Mouse (Mus musculus): ENCODE data around the gene Pip4p1. TPM values are rescaled to one million over a fixed set of nuclear protein-coding genes. Genes with fewer than 3 reads are reported as not detected.
"Not testable (repeated sequence)": the region's sequence is repeated elsewhere in the genome, so short reads cannot be mapped to it uniquely, and the experiment has no call there.

Pip4p1 gene
- polyA plus RNA-seq, 1 experiment, result 48.1 TPM

DNA sequence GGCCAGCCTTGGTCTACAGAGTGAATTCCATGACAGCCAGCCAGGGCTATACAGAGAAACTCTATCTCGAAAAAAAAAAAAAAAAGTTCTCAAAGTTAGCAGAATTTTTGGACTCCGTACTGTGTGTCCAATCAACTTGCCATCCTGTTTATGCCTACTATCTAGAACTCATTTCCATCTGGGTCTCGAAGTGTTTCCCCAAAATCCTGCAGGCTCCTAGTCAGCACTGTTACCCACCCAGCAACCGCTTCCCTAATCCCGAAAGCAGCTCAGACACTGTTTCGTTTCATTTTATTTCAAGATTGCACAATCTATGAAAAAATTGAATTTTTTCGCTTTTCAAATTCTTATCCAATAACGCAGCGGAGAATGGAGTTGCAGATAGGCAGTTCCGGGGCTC is 24.8 kb upstream of the Pip4p1 start:
- TF ChIP-seq POLR2A (IDR thresholded peaks at IDR 0.05; ENCODE audit: control insufficient read depth, low read depth, low read length), result no peak
- TF ChIP-seq CTCF (IDR thresholded peaks at IDR 0.05; ENCODE audit: control insufficient read depth, insufficient read depth, insufficient replicate concordance, low read depth, low read length), result no peak
- H3K27me3 ChIP-seq (ENCODE audit: control insufficient read depth, insufficient read depth, low read length), result no peaks in the 10 kb centered on the region
- H3K4me1 ChIP-seq (ENCODE audit: control insufficient read depth, insufficient read depth, low read length), result no peaks in the 10 kb centered on the region; the same call in 1 of the 2 replicates
- H3K4me3 ChIP-seq (ENCODE audit: control insufficient read depth, low read depth, low read length), result peak overlapping the region; percentile 68
- no peaks in the 10 kb centered on the region for H3K36me3 ChIP-seq (ENCODE audit: control insufficient read depth, insufficient read depth, low read length)
- no peak overlapping the region for H3K27ac ChIP-seq (ENCODE audit: control insufficient read depth, insufficient read depth, low read depth, low read length)

DNA sequence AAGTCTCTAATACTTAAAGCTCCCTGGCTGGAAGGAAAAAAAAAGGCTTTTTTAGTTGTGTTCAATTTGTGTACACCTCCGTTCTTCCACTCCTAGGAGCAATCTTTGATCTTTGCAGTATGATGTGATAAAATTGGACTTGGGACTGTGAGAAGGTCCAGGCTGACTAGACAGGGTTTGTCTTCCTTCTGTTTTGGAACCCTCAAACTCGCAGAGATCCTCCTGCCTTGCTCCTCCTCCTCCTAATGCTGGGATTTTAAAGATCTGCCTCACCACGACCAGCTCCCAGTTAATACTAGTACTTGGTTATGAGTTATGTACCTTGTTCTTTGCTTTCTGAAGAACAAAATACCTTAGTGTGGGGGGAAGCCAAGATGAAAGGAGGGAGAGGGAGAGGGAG is 14.9 kb upstream of the Pip4p1 start:
- not testable (repeated sequence) for H3K27me3 ChIP-seq (ENCODE audit: control insufficient read depth, insufficient read depth, low read length); H3K27ac ChIP-seq (ENCODE audit: control insufficient read depth, insufficient read depth, low read depth, low read length); H3K4me1 ChIP-seq (ENCODE audit: control insufficient read depth, insufficient read depth, low read length); H3K4me3 ChIP-seq (ENCODE audit: control insufficient read depth, low read depth, low read length); H3K36me3 ChIP-seq (ENCODE audit: control insufficient read depth, insufficient read depth, low read length)

DNA sequence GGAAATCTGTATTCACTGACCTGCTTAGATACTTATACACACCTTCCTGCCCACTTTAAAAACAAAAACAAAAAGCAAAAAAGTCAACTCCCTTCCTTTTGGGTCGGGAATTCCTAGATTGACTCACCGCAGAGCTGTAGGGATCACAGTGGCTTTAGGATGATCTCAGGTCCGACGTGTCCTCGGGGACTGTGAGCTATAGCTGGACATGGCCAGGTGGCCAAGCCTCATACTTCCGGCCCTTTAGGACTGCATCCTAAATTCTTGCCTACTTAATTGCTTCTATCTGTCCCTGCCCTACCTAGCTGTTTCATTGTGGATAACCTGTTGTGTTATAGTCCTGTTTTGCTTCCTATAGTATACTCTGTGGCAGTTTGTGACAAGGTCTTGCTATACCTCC is 14.4 kb upstream of the Pip4p1 start:
- not testable (repeated sequence) for H3K36me3 ChIP-seq (ENCODE audit: control insufficient read depth, insufficient read depth, low read length); H3K4me1 ChIP-seq (ENCODE audit: control insufficient read depth, insufficient read depth, low read length); H3K27me3 ChIP-seq (ENCODE audit: control insufficient read depth, insufficient read depth, low read length); H3K27ac ChIP-seq (ENCODE audit: control insufficient read depth, insufficient read depth, low read depth, low read length)
- H3K4me3 ChIP-seq (ENCODE audit: control insufficient read depth, low read depth, low read length), result peak overlapping the region; percentile 85

DNA sequence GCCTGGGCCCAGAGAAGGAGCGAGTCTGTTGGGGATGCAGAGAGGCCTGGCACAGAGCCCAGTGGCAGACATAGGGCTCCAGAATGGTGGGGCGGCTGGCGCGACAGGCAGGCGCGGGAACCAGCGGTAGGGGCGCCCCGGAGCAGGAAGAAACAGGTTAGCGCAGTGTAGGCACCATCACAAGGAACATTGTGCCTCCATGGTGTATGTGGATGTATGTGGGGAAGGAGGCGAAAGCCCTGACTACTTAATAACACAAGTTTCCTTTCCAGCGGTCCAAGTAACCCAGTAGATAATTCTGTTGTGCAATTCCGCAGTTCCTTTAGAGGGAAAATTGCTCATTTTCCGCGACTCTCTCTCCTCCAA is 14.0 kb upstream of the Pip4p1 start:
- not testable (repeated sequence) for H3K36me3 ChIP-seq (ENCODE audit: control insufficient read depth, insufficient read depth, low read length); H3K27me3 ChIP-seq (ENCODE audit: control insufficient read depth, insufficient read depth, low read length); H3K4me1 ChIP-seq (ENCODE audit: control insufficient read depth, insufficient read depth, low read length)
- Histone ChIP-seq H3K27ac (ENCODE audit: control insufficient read depth, insufficient read depth, low read depth, low read length) (peak overlapping the region; percentile 74), H3K4me3 (ENCODE audit: control insufficient read depth, low read depth, low read length) (peak overlapping the region; percentile 85)

DNA sequence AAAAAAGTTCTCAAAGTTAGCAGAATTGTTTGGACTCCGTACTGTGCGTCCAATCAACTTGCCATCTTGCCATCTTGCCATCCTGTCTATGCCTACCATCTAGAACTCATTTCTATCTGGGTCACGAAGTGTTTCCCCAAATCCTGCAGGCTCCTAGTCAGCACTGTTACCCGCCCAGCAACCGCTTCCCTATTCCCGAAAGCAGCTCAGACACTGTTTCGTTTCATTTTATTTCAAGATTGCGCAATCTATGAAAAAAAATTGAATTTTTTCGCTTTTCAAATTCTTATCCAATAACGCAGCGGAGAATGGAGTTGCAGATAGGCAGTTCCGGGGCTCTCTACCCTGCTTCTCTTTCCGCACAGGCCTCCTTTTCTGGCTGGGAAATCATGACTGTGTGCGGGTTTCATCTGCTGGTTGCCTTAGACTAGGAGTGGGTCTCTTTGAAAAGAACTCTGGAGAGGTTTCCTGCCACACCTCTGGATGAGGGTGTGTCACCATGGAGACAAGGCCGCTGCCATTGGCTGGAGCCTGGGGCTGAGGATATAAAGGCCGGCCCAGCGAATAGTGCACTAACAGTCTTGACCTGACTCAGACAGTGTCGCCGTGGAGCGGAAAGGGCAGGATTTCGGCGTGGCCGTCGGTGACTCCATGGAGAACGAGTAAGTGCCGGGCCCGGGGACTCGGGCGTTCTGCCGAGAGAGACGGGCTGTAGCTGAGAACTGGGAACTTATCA is 13.4 kb upstream of the Pip4p1 start, which contains the start of gene Gm49342:
Gm49342 (plus strand) TSS at position 586 of the 736 bp plus-strand sequence.
- Histone ChIP-seq H3K4me1 (ENCODE audit: control insufficient read depth, insufficient read depth, low read length) (peaks cover 4% of the 10 kb centered on the region), H3K36me3 (ENCODE audit: control insufficient read depth, insufficient read depth, low read length) (no peaks in the 10 kb centered on the region)

DNA sequence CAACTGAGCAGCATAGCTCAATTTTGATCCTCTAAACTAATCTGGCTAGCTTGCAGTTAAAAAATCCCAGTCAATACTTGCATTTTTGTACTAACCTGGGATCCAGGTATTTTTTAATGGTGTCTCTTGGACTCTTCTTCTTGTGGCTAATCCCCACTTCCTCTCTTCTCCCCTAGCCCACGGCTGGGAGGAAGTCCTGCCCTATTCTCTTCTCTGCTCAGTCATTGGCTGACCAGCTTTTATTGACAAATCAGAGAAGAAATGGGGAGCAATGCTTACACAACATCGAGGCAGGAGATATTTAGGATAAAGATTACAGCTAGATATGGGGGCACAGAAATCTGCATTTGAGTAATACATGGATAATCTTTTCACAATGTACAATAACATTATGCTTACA is 8.3 kb upstream of the Pip4p1 start:
- no peak overlapping the region for H3K4me3 ChIP-seq (ENCODE audit: control insufficient read depth, low read depth, low read length)
- H3K27me3 ChIP-seq (ENCODE audit: control insufficient read depth, insufficient read depth, low read length), result no peaks in the 10 kb centered on the region
- H3K27ac ChIP-seq (ENCODE audit: control insufficient read depth, insufficient read depth, low read depth, low read length), result no peak overlapping the region
- H3K4me1 ChIP-seq (ENCODE audit: control insufficient read depth, insufficient read depth, low read length), result no peaks in the 10 kb centered on the region
- TF ChIP-seq POLR2A (IDR thresholded peaks at IDR 0.05; ENCODE audit: control insufficient read depth, low read depth, low read length) (no peak), CTCF (IDR thresholded peaks at IDR 0.05; ENCODE audit: control insufficient read depth, insufficient read depth, insufficient replicate concordance, low read depth, low read length) (no peak)
- no peaks in the 10 kb centered on the region for H3K36me3 ChIP-seq (ENCODE audit: control insufficient read depth, insufficient read depth, low read length)

More for the DNA sequence above, 13.4 kb upstream of the Pip4p1 start, which contains the start of gene Gm49342:
- Histone ChIP-seq H3K27ac (ENCODE audit: control insufficient read depth, insufficient read depth, low read depth, low read length) (peak within 1 kb of the TSS; percentile 74), H3K27me3 (ENCODE audit: control insufficient read depth, insufficient read depth, low read length) (no peaks in the 10 kb centered on the region), H3K4me3 (ENCODE audit: control insufficient read depth, low read depth, low read length) (peak within 1 kb of the TSS; percentile 85)
- TF ChIP-seq POLR2A (IDR thresholded peaks at IDR 0.05; ENCODE audit: control insufficient read depth, low read depth, low read length) (peak; percentile 87), CTCF (IDR thresholded peaks at IDR 0.05; ENCODE audit: control insufficient read depth, insufficient read depth, insufficient replicate concordance, low read depth, low read length) (peak; percentile 22; the same call in 1 of the 2 replicates)

DNA sequence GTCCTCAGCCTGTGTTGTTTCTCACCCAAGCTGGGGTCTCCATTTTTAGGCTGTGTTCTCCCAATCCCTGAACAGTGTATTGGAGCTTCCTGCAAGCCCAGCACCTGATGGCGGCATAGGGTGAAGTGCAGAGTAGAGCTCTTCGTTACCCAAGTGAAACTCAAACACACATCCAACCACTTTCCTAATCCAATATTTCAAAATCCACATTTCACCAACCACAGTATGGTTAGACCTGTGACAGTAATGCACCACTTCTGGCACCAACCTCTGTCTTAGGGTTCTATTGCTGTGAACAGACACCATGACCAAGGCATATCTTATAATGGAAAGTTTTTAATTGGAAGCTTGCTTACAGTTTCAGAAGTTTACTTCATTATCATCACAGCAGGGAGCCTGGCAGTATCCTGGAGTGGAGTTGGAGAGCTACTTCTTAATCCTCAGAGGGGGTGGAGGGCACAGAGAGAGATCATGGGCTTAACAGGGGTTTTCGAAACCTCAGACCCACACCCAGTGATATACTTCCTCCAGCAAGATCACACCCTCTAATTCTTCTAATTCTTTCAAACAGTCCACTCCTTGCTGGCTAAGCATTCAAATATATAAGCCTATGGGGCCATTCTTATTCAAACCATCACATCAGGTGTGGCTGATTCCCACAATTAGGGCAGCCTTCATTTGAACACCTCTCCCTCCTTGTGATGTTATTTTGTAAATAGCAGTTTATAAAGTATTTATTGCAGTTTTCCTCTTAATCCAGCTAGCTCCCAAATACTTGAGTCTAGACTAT is 7.7 kb upstream of the Pip4p1 start:
- TF ChIP-seq POLR2A (IDR thresholded peaks at IDR 0.05; ENCODE audit: control insufficient read depth, low read depth, low read length) (no peak), CTCF (IDR thresholded peaks at IDR 0.05; ENCODE audit: control insufficient read depth, insufficient read depth, insufficient replicate concordance, low read depth, low read length) (no peak)
- Histone ChIP-seq H3K36me3 (ENCODE audit: control insufficient read depth, insufficient read depth, low read length) (no peaks in the 10 kb centered on the region), H3K4me3 (ENCODE audit: control insufficient read depth, low read depth, low read length) (no peak overlapping the region), H3K27me3 (ENCODE audit: control insufficient read depth, insufficient read depth, low read length) (no peaks in the 10 kb centered on the region), H3K4me1 (ENCODE audit: control insufficient read depth, insufficient read depth, low read length) (no peaks in the 10 kb centered on the region), H3K27ac (ENCODE audit: control insufficient read depth, insufficient read depth, low read depth, low read length) (no peak overlapping the region)

Data from testis, adult 2 months (tissue).